Mouse (Mus musculus): Measurements from ENCODE around the gene Ccdc189. TPM values are rescaled to one million over a fixed set of nuclear protein-coding genes. Genes with fewer than 3 reads are reported as not detected.

Ccdc189 gene
- total RNA-seq, 2 experiments from 2014 or later, result 21.8 to 41.9 TPM

DNA sequence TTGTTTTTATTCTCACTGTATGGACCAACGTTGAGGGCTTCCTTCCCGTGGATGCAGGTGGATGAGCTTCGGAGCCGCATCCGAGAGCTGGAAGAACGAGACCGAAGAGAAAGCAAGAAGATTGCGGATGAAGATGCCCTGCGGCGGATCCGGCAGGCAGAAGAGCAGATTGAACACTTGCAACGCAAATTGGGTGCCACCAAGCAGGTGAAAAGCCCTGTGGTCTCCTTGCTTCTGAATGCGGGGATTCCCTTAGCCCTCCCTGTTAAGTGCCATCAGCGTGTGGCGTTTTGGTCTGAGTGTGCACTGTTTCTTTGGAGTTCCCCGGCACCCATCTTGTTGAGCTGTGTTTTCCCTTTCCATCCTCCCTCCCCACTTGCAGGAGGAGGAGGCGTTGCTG is 8.4 kb upstream of the Ccdc189 start:
- ATAC-seq (replicated peaks; ENCODE audit: low FRiP score, poor library complexity, severe bottlenecking), result no peak

DNA sequence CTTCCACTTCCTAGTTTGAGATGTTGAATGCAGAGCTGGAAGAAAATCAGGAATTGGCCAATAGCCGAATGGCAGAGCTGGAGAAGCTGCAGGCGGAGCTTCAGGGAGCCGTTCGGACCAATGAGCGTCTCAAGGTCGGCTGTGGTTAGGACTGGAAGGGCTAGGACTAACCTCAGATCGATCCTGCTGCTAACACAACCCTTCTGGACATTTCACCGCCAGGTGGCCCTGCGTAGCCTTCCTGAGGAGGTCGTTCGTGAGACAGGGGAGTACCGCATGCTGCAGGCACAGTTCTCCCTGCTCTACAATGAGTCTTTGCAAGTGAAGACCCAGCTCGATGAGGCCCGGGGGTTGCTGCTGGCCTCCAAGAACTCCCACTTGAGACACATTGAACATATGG is 4.2 kb upstream of the Ccdc189 start:
- ATAC-seq (replicated peaks; ENCODE audit: low FRiP score, poor library complexity, severe bottlenecking), result no peak

DNA sequence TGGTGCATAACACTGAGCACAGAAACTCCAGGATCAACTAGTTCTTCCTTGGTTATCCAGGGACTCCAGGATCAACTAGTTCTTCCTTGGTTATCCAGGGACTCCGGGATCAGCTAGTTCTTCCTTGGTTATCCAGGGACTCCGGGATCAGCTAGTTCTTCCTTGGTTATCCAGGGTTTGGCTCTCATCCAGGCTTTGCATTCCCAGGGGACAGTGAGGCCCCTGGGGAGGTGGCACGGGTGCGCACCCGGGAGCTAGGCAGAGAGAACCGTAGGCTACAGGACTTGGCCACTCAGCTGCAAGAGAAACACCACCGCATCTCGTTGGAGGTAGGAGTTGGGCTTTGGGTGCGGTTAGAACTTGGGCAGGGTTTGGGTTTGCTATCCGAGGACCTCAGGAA is 2.7 kb upstream of the Ccdc189 start:
- ATAC-seq (replicated peaks; ENCODE audit: low FRiP score, poor library complexity, severe bottlenecking), result no peak

DNA sequence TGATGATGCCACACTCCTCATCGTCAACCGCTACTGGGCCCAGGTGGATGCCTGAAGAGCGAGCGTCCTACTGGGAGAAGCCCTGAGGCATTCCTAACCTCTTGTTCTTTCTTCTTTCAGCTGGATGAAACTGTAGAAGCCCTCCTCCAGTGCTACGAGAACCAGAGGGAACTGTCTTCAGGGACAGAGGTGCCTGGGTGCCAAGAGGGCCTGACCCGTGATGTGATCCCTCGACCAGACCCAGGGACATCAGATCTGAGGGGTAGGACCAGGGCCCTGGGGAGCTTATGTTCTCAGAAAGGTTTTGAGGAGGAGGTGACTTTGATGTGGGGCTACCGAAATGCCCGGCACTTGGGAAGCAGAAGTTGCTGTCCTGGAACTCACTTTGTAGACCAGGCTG is 1.2 kb upstream of the Ccdc189 start:
- ATAC-seq (replicated peaks; ENCODE audit: low FRiP score, poor library complexity, severe bottlenecking), result no peak

DNA sequence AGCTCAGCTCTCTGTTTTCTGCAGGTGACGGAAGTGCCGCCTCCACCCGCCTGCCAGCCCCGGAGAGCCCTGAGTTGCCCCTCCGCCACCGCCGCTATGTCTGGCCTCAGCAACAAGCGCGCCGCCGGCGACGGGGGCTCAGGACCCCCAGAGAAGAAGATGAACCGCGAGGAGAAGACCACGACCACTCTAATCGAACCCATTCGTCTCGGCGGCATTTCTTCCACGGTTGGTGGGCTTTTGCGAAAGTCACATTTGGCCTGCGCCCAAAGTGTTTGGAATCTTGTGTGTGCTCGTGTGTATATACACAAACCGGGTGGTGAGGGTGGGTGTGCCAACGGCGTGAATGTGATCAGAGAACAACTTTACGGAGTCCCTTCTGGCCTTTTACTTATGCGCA is 506 bp upstream of the Ccdc189 start:
- no peak; the same call in 1 of the 2 replicates for ATAC-seq (replicated peaks; ENCODE audit: low FRiP score, poor library complexity, severe bottlenecking)

DNA sequence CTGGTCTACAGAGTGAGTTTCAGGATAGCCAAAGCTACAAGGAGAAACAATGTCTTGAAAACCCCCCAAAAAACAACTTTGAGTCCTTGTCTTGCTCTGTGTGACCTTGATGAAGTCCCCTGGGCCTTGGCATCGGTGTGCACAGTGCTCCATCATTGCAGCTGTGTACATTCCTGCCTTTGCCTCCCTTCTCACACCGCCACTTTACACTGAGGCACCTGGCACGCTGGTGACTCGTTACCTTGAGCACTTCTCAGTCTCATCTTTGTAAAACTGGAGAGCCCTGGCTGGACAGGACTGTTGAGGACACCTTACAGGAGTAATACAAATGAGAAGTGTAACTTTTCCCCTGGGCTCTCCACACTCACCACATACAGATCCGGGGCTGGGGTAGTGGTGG is 1.2 kb downstream of the Ccdc189 start:
- no peak for ATAC-seq (replicated peaks; ENCODE audit: low FRiP score, poor library complexity, severe bottlenecking)

DNA sequence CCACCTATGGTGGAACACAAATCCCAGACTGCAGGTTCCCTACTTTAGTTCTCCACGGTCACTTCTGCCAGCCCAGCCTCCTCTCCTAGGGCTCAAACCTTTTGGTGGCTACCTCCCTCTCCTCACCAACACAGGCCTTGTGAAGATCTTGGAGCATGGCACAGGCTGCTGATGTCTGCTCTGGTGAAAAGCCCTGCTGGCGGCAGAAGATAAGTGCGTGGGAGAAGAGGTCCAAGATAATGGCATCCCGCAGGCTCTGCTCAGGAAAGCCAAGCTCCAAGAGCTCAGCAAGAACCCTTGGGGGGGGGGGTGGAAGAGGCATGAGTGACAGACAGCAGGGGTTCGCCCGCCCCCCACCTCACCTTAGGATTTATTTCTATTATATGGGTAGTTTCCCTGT is 2.2 kb downstream of the Ccdc189 start:
- ATAC-seq (replicated peaks; ENCODE audit: low FRiP score, poor library complexity, severe bottlenecking), result peak; percentile 69

DNA sequence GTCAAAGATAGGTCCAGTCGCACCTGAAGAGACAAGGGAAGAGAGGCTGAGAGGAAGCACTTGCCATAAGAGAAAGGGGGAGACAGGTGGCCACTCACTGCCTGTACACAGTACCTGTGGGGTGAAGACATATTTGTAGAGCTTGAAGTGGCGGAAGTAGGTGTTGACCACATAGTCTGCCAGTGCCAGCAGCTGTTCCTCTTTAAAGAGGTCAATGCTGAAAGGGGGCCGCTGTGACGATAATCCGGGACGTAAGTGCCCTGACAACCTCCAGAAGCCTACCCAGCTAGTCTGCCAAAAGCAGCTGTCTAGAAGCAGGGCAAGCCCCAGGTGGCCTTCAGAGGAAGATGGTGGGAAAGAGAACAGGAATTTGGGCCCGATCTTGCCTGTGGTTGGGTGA is 3.4 kb downstream of the Ccdc189 start:
- ATAC-seq (replicated peaks; ENCODE audit: low FRiP score, poor library complexity, severe bottlenecking), result no peak

DNA sequence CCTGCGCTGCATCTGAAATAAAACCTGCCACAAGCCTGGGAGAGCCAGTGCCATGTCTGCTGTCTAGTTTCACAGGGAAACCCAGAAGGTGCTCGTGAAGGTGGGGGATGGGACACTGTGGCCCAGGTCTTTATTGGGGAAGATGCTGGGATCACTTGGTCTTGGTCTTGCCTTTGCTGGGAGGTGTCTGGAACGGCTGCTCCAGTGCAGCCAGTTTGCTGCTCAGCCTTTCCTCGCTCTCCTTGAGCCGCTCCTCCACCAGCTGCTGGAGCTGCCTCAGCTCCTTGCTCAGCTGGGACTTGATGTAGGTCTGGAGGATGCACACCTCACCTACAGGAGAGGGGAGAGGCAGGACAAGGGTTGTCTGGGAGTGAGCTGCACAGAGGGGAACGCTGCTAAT is 5.1 kb downstream of the Ccdc189 start:
- ATAC-seq (replicated peaks; ENCODE audit: low FRiP score, poor library complexity, severe bottlenecking), result no peak

DNA sequence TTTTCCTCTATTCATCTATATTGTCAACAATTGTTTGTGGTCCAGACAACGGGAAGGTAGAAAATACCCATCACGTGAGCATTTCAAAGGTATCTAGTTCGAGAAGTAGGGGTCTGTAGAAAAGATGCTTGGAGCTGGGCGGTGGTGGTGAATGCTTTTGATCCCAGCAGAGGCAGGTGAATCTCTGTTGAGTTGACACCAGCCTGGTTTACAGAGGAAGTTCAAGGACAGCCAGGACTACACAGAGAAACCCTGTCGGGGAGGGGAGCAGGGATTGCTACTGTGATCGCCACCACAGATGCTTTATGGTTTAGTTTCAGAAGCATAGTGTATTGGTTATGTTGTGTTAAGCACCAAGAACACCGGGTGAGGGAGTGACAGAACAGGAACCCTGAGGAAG is 14.3 kb downstream of the Ccdc189 start:
- ATAC-seq (replicated peaks; ENCODE audit: low FRiP score, poor library complexity, severe bottlenecking), result no peak

DNA sequence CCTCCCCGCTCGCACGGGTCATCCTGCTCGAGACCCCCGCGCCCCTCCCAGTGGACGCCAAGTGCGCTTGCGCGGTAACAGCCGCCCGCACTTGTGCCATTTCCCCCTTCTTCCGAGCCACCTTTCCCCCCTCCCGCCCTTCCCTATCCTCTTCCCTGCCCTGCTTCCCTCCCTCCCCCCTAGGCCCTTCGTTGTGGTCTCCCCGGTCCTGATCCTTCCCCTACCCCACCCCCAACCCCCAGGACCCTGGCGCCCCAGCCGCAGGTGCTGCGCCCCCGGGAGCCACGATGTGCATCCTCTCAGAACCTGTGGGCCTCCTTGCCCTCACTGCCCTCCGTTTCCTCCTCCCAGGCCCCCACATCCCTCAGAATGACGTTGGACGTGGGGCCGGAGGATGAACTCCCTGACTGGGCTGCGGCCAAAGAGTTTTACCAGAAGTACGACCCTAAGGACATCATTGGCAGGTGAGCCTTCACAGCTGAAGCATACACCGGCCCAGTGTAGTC is 14.8 kb downstream of the Ccdc189 start:
- ATAC-seq (replicated peaks; ENCODE audit: low FRiP score, poor library complexity, severe bottlenecking), result no peak

DNA sequence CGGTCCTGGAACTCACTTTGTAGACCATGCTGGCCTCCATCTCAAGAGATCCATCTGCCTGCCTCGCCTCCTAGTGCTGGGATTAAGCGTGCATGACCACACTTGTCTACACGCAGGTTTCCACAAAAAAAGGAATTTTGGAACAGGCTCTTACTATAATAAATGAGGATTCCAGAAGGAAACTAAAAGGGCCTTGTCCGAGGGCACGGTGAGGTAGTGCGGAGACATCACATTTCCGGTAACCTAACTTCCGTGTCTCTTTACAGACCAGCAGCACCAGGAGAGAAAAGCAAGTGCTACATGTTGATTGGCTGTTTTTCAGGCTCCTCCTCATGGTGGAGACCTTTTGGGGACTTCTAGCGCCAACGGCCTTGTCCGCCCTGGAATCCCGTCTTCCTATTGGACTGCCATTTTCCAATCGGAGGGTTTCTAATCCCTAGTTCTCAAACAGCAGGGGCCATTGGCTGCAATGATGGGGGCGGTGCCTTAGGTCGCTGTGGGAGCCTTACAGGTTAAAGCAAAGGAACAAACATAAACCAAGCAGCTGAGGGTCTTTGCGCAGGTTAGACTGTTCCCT is 15.4 kb downstream of the Ccdc189 start, which contains the start of gene Phkg2:
Gene Phkg2 (plus strand): TSS at position 446 of the 577 bp plus-strand sequence.
- peak; percentile 99 for ATAC-seq (replicated peaks; ENCODE audit: low FRiP score, poor library complexity, severe bottlenecking)

DNA sequence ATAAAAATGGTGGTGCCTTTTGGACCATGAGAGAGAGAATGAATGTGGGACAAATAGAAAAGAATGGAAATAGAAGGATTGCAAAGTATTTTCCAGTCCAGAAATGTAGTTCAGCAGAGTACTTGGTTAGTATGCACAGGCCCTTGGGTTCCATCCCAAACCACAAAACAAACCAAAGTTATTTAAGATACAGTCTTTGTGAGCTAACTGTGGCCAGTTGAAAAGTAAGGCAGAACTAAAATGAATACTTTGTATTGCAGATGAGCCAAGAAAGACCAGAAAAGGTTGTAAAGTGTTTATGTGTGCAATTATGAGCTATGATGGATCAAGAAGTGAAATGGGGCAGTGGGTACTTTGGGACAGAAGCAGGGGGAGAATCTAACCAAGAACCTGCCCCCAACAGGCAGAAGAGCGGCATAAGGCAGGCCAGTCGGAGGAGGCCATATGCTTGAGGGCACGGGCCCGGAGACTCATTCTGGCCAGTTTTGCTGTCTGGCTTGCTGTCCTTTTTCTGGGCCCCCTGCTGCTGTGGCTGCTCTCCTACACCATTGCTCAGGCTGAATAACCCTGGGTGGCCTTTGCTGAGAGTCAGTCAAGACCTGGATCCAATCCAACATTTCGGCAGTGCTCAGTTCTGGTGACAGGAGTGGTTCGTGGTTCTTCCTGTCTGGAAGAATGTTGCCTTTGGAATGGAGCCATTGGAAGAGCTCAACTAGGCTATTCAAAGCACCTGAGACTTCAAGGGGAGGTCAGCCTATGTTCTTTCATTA is 23.8 kb downstream of the Ccdc189 start:
- no peak for ATAC-seq (replicated peaks; ENCODE audit: low FRiP score, poor library complexity, severe bottlenecking)

DNA sequence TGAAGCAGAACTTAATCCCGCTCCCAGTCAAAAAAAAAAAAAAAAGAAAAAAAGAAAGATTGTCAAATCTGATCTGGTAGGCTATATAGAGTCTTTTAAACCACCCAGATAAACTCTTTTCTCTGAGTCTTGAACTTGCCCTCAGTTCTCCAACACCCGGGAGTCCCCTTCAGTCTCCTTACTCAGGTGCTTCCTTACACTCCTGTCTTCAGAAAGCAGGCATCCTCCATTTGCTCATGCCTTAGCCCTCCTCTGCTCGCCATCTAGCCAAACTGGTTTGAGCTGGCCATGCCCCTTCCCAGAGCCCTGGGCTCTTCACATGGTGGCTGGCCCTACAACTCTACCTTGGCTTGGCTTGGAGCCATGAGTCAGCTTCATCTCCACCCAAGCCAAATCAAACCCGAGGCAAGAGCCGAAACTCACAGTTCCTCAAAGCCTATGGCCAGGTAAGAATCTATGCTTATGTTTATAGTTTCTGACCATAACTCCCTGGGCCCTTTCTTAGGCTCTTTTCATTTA is 27.0 kb downstream of the Ccdc189 start, which contains the start of gene Tmem265:
Gene Tmem265 (plus strand): TSS at position 51 of the 519 bp plus-strand sequence.
- ATAC-seq (replicated peaks; ENCODE audit: low FRiP score, poor library complexity, severe bottlenecking), result 0 out of 2 replicates have a peak, but pooled peaks have one; percentile 23

DNA sequence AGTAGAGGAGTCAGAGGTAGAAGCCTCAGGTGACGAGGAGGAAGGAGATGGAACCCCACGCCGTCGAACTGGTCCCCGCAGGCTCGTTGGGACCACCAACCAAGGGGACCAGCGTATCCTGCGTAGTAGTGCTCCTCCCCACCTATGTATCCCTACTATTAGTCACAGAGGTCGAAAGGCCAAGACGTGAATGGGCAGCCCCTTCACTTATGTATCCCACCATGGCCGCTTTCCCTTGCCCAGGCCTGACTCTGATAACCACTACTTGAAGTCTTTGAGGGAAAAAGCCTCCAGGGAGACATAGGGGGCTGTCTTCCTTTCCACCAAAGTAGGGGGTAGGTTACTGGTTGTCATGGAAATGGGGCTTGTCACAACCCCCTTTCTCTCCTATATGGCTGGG is 27.8 kb downstream of the Ccdc189 start:
- no peak for ATAC-seq (replicated peaks; ENCODE audit: low FRiP score, poor library complexity, severe bottlenecking)

DNA sequence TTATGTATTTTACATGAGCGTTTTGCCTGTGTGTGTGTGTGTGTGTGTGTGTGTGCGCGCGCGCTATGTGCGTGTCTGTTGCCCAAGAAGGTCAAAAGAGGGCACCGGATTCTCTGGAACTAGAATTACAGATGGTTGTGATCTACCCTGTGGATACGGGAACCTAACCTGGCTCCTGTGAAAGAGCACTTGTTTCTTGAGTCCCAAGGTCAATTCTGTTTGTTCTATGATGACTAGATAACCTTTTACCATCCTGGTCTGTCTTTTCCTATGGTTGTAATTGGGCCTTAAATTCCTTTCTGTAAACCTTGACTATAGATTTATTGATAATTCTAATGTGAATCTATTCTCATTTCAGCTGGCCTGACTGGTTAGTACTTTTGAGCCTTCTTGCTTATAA is 36.8 kb downstream of the Ccdc189 start:
- no peak for ATAC-seq (replicated peaks; ENCODE audit: low FRiP score, poor library complexity, severe bottlenecking)

DNA sequence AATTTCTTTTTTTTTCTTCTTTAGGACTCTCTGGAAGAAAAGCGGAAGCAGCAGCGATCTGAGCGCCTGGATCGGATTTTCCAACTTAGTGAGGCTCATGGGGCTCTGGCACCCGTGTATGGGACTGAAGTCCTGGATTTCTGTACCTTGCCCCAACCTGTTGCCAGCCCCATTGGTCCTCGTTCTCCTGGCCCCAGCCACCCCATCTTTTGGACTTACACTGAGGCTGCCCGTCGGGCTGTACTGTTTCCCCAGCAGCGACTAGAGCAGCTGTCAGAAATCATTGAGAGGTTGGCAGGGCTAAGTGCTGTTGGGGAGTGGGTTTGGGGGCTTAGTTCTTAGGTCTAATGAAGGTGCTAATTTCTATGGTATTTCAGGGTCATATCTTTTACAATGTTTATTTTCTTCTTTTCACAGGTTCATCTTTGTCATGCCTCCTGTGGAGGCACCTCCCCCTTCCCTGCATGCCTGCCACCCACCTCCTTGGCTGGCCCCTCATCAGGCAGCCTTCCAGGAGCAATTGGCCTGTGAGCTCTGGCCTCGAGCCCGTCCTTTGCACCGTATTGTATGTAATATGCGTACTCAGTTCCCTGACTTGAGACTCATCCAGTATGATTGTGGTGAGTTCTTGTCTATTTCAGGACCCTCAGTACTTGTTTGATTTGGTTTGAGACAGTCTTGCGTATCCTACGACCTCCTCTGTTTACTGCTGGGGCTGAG is 39.1 kb downstream of the Ccdc189 start:
- no peak for ATAC-seq (replicated peaks; ENCODE audit: low FRiP score, poor library complexity, severe bottlenecking)

DNA sequence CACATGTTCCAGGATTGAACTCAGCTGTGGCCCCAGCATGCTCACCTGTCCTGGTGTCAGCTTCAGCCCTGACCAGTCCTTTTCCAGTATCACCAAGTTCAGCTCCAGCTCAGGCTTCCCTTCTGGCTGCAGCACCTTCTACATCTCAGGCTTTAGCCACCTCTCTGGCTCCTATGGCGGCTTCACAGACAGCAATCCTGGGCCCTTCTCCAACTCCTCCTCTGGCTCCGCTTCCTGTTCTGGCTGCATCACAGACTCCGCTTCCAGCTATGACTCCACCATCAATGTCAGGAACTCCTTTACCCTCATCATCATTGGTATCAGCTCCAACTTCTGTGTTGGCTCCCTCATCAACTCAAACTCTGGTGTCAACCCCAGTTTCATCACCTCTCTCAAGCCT is 46.7 kb downstream of the Ccdc189 start:
- ATAC-seq (replicated peaks; ENCODE audit: low FRiP score, poor library complexity, severe bottlenecking), result no peak
